Mouse (Mus musculus): ENCODE data around the gene Tbc1d30. TPM values are rescaled to one million over a fixed set of nuclear protein-coding genes. Genes with fewer than 3 reads are reported as not detected.

Gene Tbc1d30
- total RNA-seq, 2 experiments from 2014 or later = 77.5 to 87.1 TPM

DNA sequence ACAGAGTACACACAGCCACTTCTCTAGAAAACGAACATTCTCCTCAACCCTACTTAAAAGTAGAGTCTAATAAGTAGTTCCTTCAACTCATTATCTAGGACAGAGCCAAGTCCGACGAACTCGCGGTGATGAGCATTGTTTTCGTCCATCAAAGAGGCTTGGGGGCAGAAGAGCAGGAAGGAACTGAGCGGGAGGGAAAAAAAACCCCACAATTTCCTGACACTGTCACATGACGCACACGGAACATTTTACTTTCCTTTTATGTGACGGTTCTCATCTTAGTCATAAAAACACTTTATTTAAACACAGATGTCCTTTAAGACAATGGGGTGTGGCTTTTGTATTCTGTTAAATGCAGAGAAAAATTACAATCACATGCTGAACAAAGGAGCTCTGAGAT is 34.7 kb downstream of the Tbc1d30 start:
- no peak for DNase-seq (ENCODE audit: low spot score in 2 of 2)
- intact Hi-C loops (cut with DNase I) = no loop called here

DNA sequence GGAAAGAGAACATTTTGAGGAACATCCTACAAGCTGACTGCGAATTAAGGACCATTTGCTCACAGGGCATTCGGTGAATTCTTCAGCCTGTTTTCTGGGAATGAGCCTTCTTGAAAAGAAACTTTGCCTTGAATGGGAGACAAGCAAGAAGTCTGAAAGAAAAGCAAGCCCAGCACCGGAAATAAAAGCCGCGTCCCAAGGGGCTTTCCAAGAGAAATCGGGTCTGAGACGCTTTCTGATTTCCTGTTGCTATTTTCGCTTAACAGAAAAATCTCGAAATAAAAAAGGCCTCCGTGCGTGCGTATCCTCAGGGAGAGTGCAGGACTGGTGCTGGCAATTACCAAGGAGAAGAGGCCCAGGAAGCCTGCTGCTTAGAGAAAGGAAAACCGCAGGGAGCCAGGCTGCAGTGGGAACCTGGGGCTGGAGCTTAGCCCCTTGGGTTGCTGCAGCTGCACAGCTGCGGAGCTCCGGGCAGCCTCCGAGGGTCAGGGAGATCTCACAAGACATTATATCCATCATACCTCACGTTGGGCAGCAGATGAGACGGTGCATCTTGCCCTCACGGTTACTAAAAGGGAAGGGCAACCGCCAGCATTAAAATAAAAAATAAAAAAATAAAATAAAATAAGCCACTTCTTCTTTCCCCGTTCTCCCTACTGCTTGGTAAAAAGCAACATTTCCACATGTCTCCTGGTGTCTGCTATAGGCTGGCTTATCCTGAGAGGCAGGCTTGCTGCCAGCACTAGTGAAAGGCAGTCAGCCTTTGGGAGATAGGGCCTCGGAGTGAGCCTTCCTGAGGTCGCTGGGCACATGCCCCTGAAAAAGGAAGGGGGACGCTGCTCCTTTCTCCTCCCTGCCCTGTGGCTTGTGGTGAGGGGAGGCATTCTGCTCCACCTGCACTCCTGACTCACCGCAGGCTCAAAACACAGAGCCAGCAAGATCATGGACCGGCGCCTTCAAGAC is 35.5 kb downstream of the Tbc1d30 start:
- no peak for DNase-seq (ENCODE audit: low spot score in 2 of 2)

DNA sequence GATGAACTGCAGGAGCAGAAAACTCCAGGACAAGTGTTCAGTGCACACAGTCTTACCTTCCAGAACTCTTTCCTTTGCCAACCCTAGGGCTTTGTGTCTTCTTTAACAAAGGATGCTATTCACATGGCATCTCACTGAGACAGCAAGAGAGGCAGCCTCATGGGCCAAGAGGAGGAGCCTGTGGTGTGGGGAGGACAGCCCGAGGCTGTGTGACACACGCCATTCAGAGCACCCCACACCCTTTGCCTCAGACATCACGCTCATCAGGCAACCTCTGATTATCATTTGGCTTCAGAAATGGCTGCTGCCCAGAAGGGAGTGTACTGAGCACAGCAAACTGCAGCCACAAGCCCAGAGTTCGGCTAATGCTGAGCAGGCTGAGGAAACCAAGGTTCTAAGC is 36.9 kb downstream of the Tbc1d30 start:
- intact Hi-C loops (cut with DNase I) = no loop called here
- no peak for DNase-seq (ENCODE audit: low spot score in 2 of 2)

More for the DNA sequence above, 35.5 kb downstream of the Tbc1d30 start:
- intact Hi-C loops (cut with DNase I) = no loop called here

DNA sequence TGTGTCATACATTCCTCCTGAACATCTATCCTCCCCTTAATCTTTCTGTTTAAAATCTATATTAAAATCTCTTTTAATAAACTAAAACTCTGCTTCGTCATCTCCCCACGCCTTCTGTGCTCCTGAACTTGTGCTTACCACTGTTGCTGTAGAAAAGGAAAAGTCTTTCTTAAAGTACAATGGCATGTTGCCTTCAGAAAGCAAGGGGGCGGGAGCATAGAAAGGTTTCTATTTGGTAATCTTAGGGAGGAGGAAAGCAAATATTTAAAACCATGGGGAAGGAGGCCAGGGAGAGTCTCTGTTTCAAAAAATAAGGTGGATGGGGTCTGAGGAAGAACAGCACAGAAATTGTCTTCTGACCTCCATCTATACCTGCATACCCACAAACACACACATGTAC is 38.0 kb downstream of the Tbc1d30 start:
- no peak for DNase-seq (ENCODE audit: low spot score in 2 of 2)
- intact Hi-C loops (cut with DNase I) = no loop called here

DNA sequence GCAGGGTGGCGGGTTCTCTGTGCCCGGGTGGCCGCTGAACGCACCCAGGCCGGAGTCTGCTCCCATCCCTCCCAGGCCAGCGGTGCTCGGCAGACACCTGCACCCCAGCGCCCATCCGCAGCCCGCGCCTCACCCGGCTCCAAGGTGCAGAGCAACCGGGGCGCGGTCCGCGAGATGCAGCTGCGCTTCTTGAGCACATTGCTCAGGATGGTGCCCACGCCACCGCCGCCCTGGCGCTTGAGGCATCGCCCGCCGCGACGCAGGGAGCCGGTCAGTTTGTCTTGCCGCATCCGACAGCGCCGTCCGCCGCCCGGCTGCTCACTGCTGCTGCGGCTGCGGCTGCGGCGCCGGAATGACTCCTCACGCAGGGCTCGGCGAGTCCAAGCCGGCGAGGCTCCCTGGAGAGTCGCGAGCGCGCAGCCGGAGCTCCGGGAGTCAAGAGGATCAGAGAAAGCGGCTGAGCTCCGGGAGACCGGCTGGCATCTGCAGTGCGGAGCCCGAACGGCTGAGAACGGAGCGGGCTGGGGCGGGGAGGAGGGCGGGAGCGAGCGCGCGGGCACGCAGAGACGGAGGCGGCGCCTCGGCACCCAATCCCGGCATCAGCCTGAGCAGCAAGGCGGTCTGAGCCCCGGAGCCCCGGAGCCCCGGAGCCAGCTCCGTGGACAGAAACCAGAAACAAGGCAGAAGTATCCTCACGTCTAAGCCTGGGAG is 40.4 kb downstream of the Tbc1d30 start:
- DNase-seq (ENCODE audit: low spot score in 2 of 2) = peak; percentile 82 to 86
- intact Hi-C loops (cut with DNase I) = no loop called here

DNA sequence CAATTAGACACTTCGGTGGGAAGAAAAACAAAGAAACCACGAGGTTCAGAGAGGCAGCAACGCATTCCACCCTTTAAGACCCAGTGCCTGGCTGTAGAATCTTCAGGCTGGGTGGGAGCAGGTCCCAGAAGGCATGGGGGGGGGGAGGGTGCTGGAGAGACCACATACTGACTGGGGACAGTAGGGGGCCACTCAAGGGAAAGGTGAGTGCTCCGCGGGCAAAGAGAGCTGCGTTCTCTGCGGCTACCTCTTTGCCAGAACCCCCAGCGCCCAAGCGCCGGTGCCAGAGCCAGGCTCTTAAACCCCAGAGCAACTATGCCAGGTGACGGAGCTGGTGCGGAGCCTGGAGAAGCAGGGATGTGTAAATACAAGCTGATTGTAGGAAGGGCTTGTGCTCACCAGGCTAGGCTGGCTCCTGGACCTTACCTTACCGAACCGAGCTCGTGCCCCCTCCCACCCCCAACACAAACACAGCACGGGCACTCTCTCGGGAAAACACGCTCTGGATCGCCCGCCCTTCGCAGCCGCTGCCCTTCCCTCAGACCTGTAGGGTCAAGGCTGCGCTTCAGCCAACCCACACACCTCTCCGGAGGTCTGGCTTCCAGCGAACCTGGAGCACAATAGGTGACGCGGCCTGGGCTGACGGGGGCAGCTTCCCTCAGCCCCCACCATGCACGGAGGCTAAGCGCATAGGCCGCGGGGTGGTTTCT is 41.1 kb downstream of the Tbc1d30 start:
- DNase-seq (ENCODE audit: low spot score in 2 of 2) = no peak
- intact Hi-C loops (cut with DNase I) = loop anchor here (2.0 kb wide), 1 partner anchor 19 kb away; no protein-coding TSS in a partner anchor

DNA sequence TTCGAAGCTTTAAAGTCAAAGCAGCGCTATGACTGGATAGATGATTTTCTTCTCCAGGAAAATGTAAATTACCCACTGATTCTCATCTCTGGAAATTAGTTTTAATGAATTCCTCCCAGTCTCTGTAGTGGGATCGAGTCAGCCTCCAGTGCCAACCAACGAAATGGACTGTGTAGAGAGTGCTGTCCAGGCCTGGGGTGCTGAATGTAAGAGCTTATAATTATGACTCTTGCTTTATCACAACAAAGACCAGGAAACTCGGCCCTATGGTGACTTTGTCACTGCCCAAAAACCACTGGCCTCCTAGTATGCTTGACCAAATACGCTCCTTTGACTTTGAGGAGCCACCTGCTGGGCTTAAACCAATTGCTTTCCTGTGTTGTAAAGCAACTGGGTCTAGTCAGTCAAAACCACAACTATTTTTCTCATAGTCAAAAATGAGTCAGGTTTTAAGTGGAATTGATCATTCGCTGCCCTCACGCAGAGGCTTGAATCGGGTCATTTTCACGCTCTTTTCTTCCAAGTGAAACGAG is 41.9 kb downstream of the Tbc1d30 start:
- DNase-seq (ENCODE audit: low spot score in 2 of 2) = no peak
- intact Hi-C loops (cut with DNase I) = loop anchor here (2.0 kb wide), 1 partner anchor 18 kb away; no protein-coding TSS in a partner anchor

DNA sequence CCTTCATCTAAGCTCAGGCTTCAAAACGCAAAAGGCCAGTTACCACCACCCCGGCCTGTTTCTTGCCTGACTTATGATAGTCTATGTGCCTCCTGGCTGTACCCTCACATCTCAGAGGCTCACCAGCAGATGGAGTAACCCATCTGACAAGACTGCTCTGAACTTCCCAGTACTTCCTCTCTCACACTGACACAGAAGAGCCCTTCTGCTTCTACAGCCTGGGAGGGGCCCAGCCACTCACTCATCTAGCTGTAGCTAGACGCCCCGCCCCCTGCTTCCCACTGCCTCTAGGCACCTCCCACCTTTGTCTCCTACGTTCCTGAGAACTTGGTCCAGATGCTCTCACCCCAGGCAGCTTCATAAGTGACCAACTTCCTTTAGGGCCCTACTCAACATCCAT is 45.6 kb downstream of the Tbc1d30 start:
- intact Hi-C loops (cut with DNase I) = no loop called here
- DNase-seq (ENCODE audit: low spot score in 2 of 2) = peak in 1 of 2 experiments; percentile 62

DNA sequence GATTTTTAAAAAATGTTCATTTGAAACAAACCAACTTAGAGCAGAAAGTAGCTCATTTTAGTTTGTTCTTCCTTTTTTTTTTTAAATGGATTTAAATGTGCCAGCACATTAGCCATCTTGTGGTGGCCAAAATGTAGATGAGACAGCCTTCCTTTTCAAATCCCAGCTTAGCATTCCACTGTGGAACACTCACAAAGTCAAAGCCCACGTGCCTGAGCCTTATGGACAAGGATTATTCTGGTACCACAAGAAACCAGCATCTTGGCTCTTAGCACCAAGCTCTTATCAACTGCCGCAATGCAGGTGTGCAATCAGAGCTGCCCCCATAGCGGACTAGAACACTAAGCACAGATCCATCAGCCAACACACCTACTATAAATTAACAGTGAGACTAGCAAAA is 47.5 kb downstream of the Tbc1d30 start:
- peak in 1 of 2 experiments; percentile 83 for DNase-seq (ENCODE audit: low spot score in 2 of 2)
- intact Hi-C loops (cut with DNase I) = loop anchor here (5.0 kb wide), 1 partner anchor 326 kb away; the partner anchor contains the start of gene Lemd3

DNA sequence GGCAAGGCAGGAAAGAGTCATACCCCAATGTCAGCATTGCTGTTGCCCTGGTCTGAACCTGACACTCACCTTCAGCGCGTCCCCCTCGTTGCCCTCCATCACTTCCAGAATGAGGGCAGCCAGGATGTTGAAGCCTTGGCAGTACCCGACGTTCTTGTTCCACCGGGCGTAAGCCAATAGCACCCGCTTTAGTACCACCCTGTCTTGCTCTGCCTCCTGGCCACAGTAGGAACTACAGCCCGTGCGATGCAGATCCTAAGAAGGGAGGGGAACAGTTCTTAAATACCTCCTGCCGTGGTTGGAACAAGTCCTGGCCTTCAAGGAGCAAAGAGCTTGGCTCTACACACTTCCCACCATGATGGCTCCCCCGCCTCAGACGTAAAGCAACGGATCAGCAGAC is 49.2 kb downstream of the Tbc1d30 start:
- no peak for DNase-seq (ENCODE audit: low spot score in 2 of 2)
- intact Hi-C loops (cut with DNase I) = loop anchor here (5.0 kb wide), 1 partner anchor 325 kb away; the partner anchor contains the start of gene Lemd3

DNA sequence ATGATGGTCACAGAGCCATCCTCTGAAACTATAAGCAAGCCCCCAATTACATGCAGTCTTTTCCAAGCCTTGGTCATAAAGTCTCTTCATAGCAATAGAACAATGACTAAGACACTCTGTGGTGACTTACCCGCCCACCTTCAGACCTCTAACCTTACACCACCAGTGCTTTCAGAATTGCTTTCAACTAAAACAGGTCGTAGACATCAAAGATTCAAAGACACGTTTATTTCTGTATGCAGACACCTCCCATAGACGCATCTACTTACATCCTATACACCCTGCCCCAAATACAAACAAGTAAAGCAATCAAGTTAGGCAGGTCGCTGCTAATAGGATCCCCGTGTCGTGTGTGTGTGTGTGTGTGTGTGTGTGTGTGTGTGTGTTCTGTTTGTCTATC is 50.4 kb downstream of the Tbc1d30 start:
- intact Hi-C loops (cut with DNase I) = loop anchor here (5.0 kb wide), 1 partner anchor 323 kb away; the partner anchor contains the start of gene Lemd3
- no peak for DNase-seq (ENCODE audit: low spot score in 2 of 2)

DNA sequence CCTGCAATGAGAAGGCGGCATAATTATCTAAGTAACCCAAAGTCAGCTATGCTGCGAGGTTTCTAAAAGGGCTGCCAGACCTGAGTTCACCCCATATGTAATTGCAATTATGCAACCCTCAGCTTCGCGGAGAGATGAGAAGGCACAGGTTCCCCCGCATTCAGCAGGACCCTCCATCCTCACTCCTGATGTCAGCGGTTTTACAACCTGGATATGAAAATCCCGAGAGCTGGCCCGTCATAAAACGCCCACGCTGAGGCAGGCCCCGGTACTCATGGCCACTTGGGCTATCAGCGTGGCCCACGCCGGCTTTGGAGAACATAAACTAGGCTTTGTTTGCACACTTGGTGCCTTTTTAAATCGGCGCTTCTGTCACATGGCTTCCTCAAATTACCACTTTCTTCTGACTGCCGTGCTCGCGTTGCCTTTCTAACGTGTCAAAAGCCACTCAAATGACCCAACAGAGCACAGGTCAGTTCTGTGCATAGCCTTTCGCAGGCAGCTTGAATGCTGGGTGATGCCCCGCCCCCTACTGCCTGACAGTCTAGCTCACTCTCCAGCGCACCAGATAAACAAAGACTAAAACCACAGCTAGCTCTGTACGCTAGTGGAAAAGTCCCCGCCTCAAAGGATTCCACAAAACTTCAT is 53.9 kb downstream of the Tbc1d30 start:
- intact Hi-C loops (cut with DNase I) = no loop called here
- peak in 1 of 2 experiments; percentile 77 for DNase-seq (ENCODE audit: low spot score in 2 of 2)

DNA sequence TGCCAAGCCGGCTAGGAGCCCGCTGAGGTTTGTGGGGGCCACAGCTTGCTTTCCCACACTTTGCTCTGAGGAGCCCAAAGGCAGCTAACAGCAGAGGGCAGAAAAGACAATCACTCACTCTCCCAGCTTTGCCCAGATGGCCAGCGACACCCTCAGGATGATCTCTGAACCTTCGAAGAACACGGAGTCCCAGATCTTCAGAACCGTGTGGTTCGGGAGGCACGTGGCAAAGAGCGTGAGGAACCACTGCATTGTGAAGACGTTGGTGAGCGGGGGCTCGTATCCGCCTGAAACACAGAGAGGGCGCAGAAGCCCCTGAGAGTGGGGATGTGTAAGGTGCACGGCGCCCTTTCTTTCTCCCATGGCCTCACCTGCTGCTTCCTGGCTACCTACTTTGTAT is 56.6 kb downstream of the Tbc1d30 start:
- intact Hi-C loops (cut with DNase I) = no loop called here
- no peak for DNase-seq (ENCODE audit: low spot score in 2 of 2)

DNA sequence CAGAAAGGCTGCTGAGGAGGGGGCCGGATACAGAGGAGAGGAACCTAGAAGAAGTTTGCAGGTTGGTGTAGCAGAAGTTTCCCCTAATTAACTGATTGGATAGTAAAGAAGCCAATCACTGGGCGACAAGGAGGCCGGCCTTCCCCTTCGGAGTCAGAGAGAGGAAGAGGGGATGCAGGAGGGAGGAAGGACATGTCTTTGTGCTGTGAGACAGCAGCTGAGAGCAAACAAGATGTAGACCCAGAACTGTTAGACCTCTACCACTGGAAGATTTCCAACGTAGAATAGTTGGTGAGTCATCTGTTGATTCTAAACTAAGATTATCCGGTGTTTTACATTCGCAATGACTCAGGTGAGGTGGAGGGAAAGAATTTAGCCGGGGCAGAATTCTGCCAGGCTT is 57.2 kb downstream of the Tbc1d30 start:
- intact Hi-C loops (cut with DNase I) = no loop called here
- DNase-seq (ENCODE audit: low spot score in 2 of 2) = no peak

DNA sequence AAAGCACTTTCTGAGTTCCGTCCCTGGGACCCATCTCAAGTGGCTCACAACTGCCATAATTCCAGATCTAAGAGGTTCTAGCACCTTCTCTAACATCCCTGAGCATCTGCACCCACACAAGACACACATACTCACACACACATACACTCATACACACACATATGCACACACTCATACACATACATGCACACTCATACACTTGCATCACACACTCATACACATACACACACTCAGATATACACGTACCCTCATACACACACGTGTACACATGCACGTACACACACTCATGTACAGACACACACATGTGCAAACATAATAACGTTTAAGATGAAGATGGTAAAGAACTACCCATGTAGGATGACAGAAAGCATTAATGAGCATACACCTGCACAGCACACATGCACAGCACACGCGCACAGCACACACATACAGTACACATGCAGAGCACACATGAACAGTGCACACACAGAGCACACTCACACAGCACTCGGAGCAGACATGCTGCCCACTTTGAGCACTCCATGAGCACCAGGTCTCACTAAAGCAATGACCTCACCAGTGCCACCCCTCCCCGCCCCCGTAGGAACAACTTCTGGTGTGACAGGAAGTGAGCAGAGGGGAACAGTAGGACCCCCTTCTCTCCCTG is 59.7 kb downstream of the Tbc1d30 start:
- DNase-seq (ENCODE audit: low spot score in 2 of 2) = no peak
- intact Hi-C loops (cut with DNase I) = loop anchor here (2.0 kb wide), 1 partner anchor 17 kb away; no protein-coding TSS in a partner anchor

DNA sequence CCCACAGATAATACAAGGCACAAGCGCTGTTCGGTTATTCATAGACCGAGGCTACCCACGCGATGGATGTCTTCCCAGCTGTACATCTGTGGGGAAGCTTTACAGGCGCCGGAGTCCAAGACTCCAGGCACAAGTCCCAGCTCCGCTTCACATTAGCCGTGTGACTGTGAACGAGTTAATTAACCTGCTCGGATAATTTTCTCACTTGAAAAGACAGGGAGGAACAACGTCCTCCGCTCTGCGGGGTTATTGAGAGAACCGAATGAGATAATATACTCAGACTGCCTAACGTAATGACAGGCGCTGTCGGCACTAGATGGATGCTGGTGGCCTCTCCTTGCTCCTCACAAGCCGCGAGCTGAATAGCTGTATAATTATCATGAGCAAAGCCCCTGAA is 60.4 kb downstream of the Tbc1d30 start:
- DNase-seq (ENCODE audit: low spot score in 2 of 2) = peak; percentile 66 to 94
- intact Hi-C loops (cut with DNase I) = loop anchor here (2.0 kb wide), 1 partner anchor 18 kb away; no protein-coding TSS in a partner anchor

DNA sequence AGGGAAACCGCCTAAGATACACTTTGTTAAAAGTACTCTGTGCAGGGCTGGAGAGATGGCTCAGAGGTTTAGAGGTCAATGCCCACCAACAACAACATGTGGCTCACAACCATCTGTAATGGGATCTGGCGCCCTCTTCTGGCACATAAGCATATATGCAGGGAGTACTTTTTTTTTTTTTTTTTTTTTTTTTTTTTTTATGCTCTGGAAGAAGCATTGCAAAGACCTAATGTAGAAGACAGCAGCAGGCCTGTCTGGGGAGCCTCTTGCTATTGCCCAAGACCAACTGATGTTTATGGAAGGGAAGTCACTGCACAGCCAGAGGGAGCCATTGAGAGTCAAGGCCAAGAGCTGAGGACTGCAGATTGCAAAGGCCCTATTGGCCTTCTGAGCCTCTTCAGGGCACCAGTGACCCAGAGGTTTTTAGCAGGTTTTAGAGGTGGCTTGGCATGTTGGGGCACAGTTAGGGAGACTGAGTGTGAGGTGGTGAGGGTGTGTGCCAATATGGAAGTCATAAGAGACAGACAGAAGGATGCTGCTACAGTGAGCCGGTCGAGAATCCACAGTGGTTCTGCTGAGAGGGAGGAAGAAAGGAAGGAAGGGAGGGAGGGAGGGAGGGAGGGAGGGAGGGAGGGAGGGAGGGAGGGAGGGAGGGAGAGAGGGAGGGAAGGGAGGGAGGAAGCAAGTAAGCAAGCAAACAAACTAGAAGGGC is 61.0 kb downstream of the Tbc1d30 start:
- DNase-seq (ENCODE audit: low spot score in 2 of 2) = no peak
- intact Hi-C loops (cut with DNase I) = loop anchor here (2.0 kb wide), 1 partner anchor 19 kb away; no protein-coding TSS in a partner anchor

DNA sequence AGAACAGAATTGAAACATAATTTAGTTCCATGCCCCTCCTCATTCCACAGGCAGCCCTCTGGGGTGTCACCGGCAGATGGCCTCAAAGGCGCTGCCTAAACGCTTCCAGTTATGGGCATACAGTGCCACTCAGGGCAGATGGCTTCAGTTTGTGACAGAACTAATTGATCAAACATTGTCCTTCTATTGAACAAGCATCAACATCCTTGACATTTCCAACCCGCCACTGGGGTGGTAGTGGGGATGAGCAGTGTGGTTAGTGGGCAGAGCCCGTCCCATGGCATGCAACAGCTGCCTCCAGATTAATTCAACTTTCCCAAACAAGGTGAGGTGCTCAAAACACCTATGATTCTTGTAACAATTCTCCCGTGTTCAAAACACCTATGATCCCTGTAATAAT is 68.2 kb downstream of the Tbc1d30 start:
- intact Hi-C loops (cut with DNase I) = no loop called here
- DNase-seq (ENCODE audit: low spot score in 2 of 2) = no peak
